In the genomic region with DNA sequence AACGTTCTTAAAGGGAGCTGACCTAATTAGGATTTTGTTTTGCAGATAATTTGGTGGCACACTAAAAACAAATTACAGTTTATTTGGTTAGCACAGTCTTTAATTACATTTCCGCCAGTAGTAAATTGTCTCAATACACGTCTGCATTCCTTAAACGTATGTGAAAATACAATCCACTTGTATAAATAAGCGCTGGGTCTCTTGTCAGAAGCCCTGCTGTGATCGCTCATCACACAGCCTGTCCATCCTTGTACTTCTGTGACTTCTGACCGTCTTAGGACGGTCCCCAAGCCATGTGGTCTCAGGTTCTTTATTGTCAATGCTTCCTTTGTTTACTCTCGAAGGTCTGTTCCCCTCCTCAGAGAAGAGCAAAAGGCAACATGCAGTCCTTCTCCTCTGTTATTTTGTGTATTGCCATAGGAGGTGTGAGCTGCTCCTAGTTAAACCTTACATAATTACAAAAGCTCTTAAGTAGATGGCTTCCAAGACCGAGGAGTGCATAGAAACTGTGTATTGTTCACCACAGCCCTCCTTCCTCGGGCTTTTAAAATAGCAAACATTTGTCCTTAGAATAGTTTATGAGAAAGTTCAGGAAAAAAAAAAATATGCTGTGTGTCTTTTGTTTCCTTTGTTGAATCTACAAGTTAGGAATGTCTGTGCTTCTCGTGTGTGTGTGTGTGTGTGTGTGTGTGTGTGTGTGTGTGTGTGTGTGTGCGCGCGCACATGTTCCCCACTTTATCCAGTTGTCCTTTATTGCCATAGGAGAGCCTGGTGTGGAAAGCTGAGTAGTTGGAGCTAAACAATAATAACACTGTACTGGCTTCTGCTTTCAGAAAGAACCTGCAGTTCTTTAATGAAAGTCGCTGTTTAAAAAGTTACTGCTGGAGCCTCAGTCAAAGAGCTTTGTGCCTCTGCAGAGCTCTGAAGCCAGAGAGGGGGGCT, we compare ENCODE assay signal across 8 mouse cellular contexts. TPM values are rescaled to one million over a fixed set of nuclear protein-coding genes. Genes with fewer than 3 reads are reported as not detected.
DNase-seq lines count a peak whose midpoint lies in the region; ATAC-seq lines count a peak whose summit lies in the region.

No protein-coding gene starts in this region.

- H3K27me3 ChIP-seq in heart, embryonic 12.5 days (replicated peaks), result peaks cover 46% of the 10 kb centered on the region
- no peaks in the 10 kb centered on the region for H3K27me3 ChIP-seq in hindbrain, embryonic 15.5 days
- H3K27me3 ChIP-seq in midbrain, embryonic 14.5 days (ENCODE audit: control insufficient read depth, insufficient read depth, low read length), result peaks cover 8% of the 10 kb centered on the region; the same call in 1 of the 2 replicates

- H3K9me3 ChIP-seq in heart, embryonic 12.5 days (replicated peaks), result no peaks in the 10 kb centered on the region
- H3K9me3 ChIP-seq in hindbrain, embryonic 15.5 days, result no peaks in the 10 kb centered on the region
- H3K9me3 ChIP-seq in midbrain, embryonic 14.5 days (ENCODE audit: control insufficient read depth, low read length), result no peaks in the 10 kb centered on the region

- no peak overlapping the region for H3K9ac ChIP-seq in heart, embryonic 12.5 days
- peak overlapping the region; percentile 18; the same call in 1 of the 2 replicates for H3K9ac ChIP-seq in hindbrain, embryonic 15.5 days
- peak overlapping the region; percentile 39 for H3K9ac ChIP-seq in midbrain, embryonic 14.5 days (replicated peaks; ENCODE audit: low read length)

- 0 out of 2 replicates have a peak, but pooled peaks cover 5% of the 10 kb centered on the region for H3K4me1 ChIP-seq in heart, embryonic 12.5 days (replicated peaks)
- H3K4me1 ChIP-seq in hindbrain, embryonic 15.5 days (replicated peaks), result peaks cover 28% of the 10 kb centered on the region
- peaks cover 14% of the 10 kb centered on the region for H3K4me1 ChIP-seq in midbrain, embryonic 14.5 days (ENCODE audit: control insufficient read depth, insufficient read depth, low read length)

- 18% methylated on average over 16 of the region's 16 CpGs for WGBS in heart, embryonic 12.5 days
- WGBS in hindbrain, embryonic 15.5 days, result 5% methylated on average over 16 of the region's 16 CpGs
- 3% methylated on average over 16 of the region's 16 CpGs for WGBS in midbrain, embryonic 14.5 days

- no peaks in the 10 kb centered on the region for H3K36me3 ChIP-seq in heart, embryonic 12.5 days
- H3K36me3 ChIP-seq in hindbrain, embryonic 15.5 days, result no peaks in the 10 kb centered on the region
- H3K36me3 ChIP-seq in midbrain, embryonic 14.5 days (ENCODE audit: control insufficient read depth, insufficient read depth, low read length), result no peaks in the 10 kb centered on the region

- intact Hi-C loops in heart, postnatal 36 days (cut with DNase I), result no loop called here

- ATAC-seq in heart, embryonic 12.5 days (ENCODE audit: insufficient number of reproducible peaks, low FRiP score), result no peak
- no peak for ATAC-seq in hindbrain, embryonic 15.5 days (ENCODE audit: low FRiP score, low read depth)
- no peak for ATAC-seq in midbrain, embryonic 14.5 days (ENCODE audit: low FRiP score, low TSS enrichment)

- 0 out of 2 replicates have a peak overlapping the region, but pooled peaks have one; percentile 7 for H3K4me3 ChIP-seq in heart, embryonic 12.5 days
- peak overlapping the region; percentile 66 for H3K4me3 ChIP-seq in hindbrain, embryonic 15.5 days
- H3K4me3 ChIP-seq in midbrain, embryonic 14.5 days (replicated peaks; ENCODE audit: low read depth, low read length), result peak overlapping the region; percentile 74

- peak overlapping the region; percentile 24 for H3K4me2 ChIP-seq in heart, embryonic 12.5 days
- H3K4me2 ChIP-seq in hindbrain, embryonic 15.5 days, result peak overlapping the region; percentile 96
- peak overlapping the region; percentile 99 for H3K4me2 ChIP-seq in midbrain, embryonic 14.5 days (ENCODE audit: low read length)

- DNase-seq in heart, postnatal 36 days, result no peak
- DNase-seq in embryo, embryonic 10.5 days (ENCODE audit: low spot score), result peak; percentile 80
- DNase-seq in midbrain, embryonic 14.5 days, result peak; percentile 52
- DNase-seq in gastrocnemius, adult 8-10 months (ENCODE audit: low spot score in 2 of 2), result no peak
- DNase-seq in frontal cortex, postnatal 25 days (ENCODE audit: low spot score in 2 of 2), result no peak
- no peak for DNase-seq in thymus, postnatal 4 days

- no peak overlapping the region for H3K27ac ChIP-seq in heart, embryonic 12.5 days (ENCODE audit: poor library complexity, severe bottlenecking)
- peak overlapping the region; percentile 75 for H3K27ac ChIP-seq in hindbrain, embryonic 15.5 days (replicated peaks)
- peak overlapping the region; percentile 50; the same call in 1 of the 2 replicates for H3K27ac ChIP-seq in midbrain, embryonic 14.5 days (replicated peaks; ENCODE audit: low read depth, low read length)

RNA-seq across cellular contexts. Expression of a gene that starts 2.5 kb away (rescaled TPM):
- 1.8 and 2.0 TPM in 2 replicates for polyA plus RNA-seq in heart, embryonic 12.5 days (2016; fragmentation: Nextera tagmentation; extraction: Ambion mirVana)
- 1 to 10 TPM; 1.7 to 2.3 TPM for total RNA-seq in heart, postnatal 36 days (2021)
- 4.1 and 4.4 TPM in 2 replicates for polyA plus RNA-seq in hindbrain, embryonic 15.5 days (2015; fragmentation: Nextera tagmentation; extraction: Ambion mirVana)
- polyA plus RNA-seq in midbrain, embryonic 14.5 days (2014; fragmentation: Nextera tagmentation; extraction: Ambion mirVana), result 2.4 and 5.5 TPM in 2 replicates
- 1 to 10 TPM; 3.0 to 4.0 (median 3.6) TPM for total RNA-seq in gastrocnemius, adult 8-10 months (2022)

Comparison
In these comparisons a context has a peak if more than half of its experiments do, and no peak if none do; other contexts are left out.
1. H3K4me2 ChIP-seq: peak in every context shown above with its lines; median percentile 99 in midbrain, embryonic 14.5 days; 96 in hindbrain, embryonic 15.5 days; 24 in heart, embryonic 12.5 days.
2. H3K4me3 ChIP-seq: peak in every context shown above with its lines; median percentile 74 in midbrain, embryonic 14.5 days; 66 in hindbrain, embryonic 15.5 days; 7 in heart, embryonic 12.5 days.
3. DNase-seq: peak in embryo, embryonic 10.5 days (single experiment) and midbrain, embryonic 14.5 days (single experiment); none in heart, postnatal 36 days (0 of 2), gastrocnemius, adult 8-10 months (0 of 2), frontal cortex, postnatal 25 days (0 of 2) and thymus, postnatal 4 days (single experiment).